Mouse (Mus musculus): ENCODE data around the gene Timp4.

DNA sequence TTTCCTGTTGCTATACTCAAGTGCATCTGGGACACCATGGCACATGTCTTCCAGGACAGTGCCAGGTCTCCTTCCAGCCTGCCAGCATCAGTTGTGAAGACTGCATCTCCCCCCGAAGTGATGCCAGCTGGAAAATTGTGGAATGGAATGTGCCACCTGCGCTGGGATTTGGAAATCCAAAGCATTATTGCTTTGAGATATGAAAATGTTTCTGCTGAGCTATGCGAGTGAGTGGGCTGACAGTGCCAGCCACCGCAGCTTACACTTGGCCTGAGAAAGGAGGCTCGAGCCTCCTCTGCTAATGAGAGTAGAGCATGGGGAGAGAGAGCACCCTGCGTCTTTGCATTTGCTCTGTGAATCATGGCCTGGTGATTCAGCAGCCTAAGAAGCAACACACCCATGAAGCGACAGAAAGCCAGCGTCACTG, 30.8 kb downstream of the Timp4 start:
- TF ChIP-seq POLR2A (IDR thresholded peaks at IDR 0.05; ENCODE audit: control insufficient read depth, extremely low read depth, insufficient read depth, low read length, poor library complexity) (no peak), CTCF (IDR thresholded peaks at IDR 0.05; ENCODE audit: borderline replicate concordance, control insufficient read depth, extremely low read depth, insufficient read depth, low read length, poor library complexity) (no peak)
